ENCODE assay signal across 8 mouse cellular contexts in genomic region chr6:142878744-142879701, GRCm38 (mm10).
DNase-seq lines count a peak whose midpoint lies in the region; ATAC-seq lines count a peak whose summit lies in the region.
"Had no signal": no experiment of that assay in that cellular context is flagged by ENCODE, and none has a peak within 500 bp of the region (broad histone marks: within the 10 kb centered on the region; RNA-seq: fewer than 3 reads in every experiment).

No protein-coding gene starts in this region.

- peak overlapping the region; percentile 45 for H3K27ac ChIP-seq in heart, embryonic 15.5 days
- H3K27ac ChIP-seq in midbrain, embryonic 14.5 days (replicated peaks; ENCODE audit: low read depth, low read length) = no peak overlapping the region
- H3K27ac ChIP-seq: midbrain, embryonic 12.5 days had no signal

- H3K4me3 ChIP-seq in heart, embryonic 15.5 days = peak overlapping the region; percentile 14; the same call in 1 of the 2 replicates
- no peak overlapping the region for H3K4me3 ChIP-seq in midbrain, embryonic 14.5 days (replicated peaks; ENCODE audit: low read depth, low read length)
- H3K4me3 ChIP-seq: midbrain, embryonic 12.5 days had no signal

- no peak overlapping the region for H3K9ac ChIP-seq in heart, embryonic 15.5 days
- no peak overlapping the region for H3K9ac ChIP-seq in midbrain, embryonic 14.5 days (replicated peaks; ENCODE audit: low read length)
- H3K9ac ChIP-seq: midbrain, embryonic 12.5 days had no signal

- no peaks in the 10 kb centered on the region for H3K36me3 ChIP-seq in heart, embryonic 15.5 days
- H3K36me3 ChIP-seq in midbrain, embryonic 14.5 days (ENCODE audit: control insufficient read depth, insufficient read depth, low read length) = no peaks in the 10 kb centered on the region

- DNase-seq in ovary, postnatal 36 days (ENCODE audit: low spot score) = peak; percentile 23
- DNase-seq in ovary, postnatal 10 days (ENCODE audit: low spot score) = no peak
- peak; percentile 53 for DNase-seq in cerebellum, adult 9-11 months
- peak; percentile 95 to 96 for DNase-seq in kidney, postnatal 25 days
- peak; percentile 46 for DNase-seq in midbrain, embryonic 14.5 days
- no peak for DNase-seq in left cerebral cortex, adult 11 months (ENCODE audit: low spot score)

- 8% methylated on average over 15 of the region's 15 CpGs for WGBS in heart, embryonic 15.5 days
- WGBS in midbrain, embryonic 14.5 days = 56% methylated on average over 15 of the region's 15 CpGs

- no peaks in the 10 kb centered on the region for H3K9me3 ChIP-seq in heart, embryonic 15.5 days (replicated peaks)
- no peaks in the 10 kb centered on the region for H3K9me3 ChIP-seq in midbrain, embryonic 14.5 days (ENCODE audit: control insufficient read depth, low read length)
- H3K9me3 ChIP-seq: midbrain, embryonic 12.5 days had no signal

- peaks cover 26% of the 10 kb centered on the region for H3K4me1 ChIP-seq in heart, embryonic 15.5 days (replicated peaks)
- H3K4me1 ChIP-seq in midbrain, embryonic 14.5 days (ENCODE audit: control insufficient read depth, insufficient read depth, low read length) = peaks cover 36% of the 10 kb centered on the region

- peak; percentile 72 for ATAC-seq in heart, embryonic 15.5 days (replicated peaks; ENCODE audit: insufficient number of reproducible peaks, insufficient read depth, low FRiP score, low read depth)
- no peak for ATAC-seq in midbrain, embryonic 14.5 days (ENCODE audit: low FRiP score, low TSS enrichment)

- peak overlapping the region; percentile 53 for H3K4me2 ChIP-seq in heart, embryonic 15.5 days
- H3K4me2 ChIP-seq in midbrain, embryonic 14.5 days (ENCODE audit: low read length) = no peak overlapping the region
- H3K4me2 ChIP-seq: midbrain, embryonic 12.5 days had no signal

- H3K27me3 ChIP-seq in heart, embryonic 15.5 days = no peaks in the 10 kb centered on the region
- H3K27me3 ChIP-seq in midbrain, embryonic 14.5 days (ENCODE audit: control insufficient read depth, insufficient read depth, low read length) = no peaks in the 10 kb centered on the region
- H3K27me3 ChIP-seq: midbrain, embryonic 12.5 days had no signal

Comparison
In these comparisons a context has a peak if more than half of its experiments do, and no peak if none do; other contexts are left out.
1. DNase-seq: peak in ovary, postnatal 36 days (single experiment), cerebellum, adult 9-11 months (single experiment), kidney, postnatal 25 days (2 of 2) and midbrain, embryonic 14.5 days (single experiment); none in ovary, postnatal 10 days (single experiment) and left cerebral cortex, adult 11 months (single experiment).